Mouse (Mus musculus) stomach, postnatal 0 days (tissue): ENCODE data around the gene Camkmt. TPM values are rescaled to one million over a fixed set of nuclear protein-coding genes. Genes with fewer than 3 reads are reported as not detected.

Source experiments
- ATAC-seq: fragments of 200-750 bp; cut with Nextera tagmentation; 2 replicates; pipeline ENCODE4 v1.8.0; 2017; ENCODE audit not compliant: low FRiP score, low TSS enrichment
- DNase-seq: peaks from one replicate; pipeline ENCODE4 v3.0.0-alpha.2; 2016; ENCODE audit warnings: low spot score
- H3K27ac ChIP-seq: fragments of 300-500 bp; sonication (generic); replicated peaks from 2 replicates; pipeline ENCODE4 v1.5.1; 2014; ENCODE audit warnings: mild to moderate bottlenecking, control low read depth
- H3K27me3 ChIP-seq: fragments of 300-500 bp; sonication (generic); 2 replicates; pipeline ENCODE4 v1.6.1; 2014; ENCODE audit warnings: low read length; ENCODE audit not compliant: control insufficient read depth, insufficient read depth
- H3K36me3 ChIP-seq: fragments of 300-500 bp; sonication (generic); 2 replicates; pipeline ENCODE4 v1.6.1; 2014; ENCODE audit warnings: low read length, mixed read lengths; ENCODE audit not compliant: control insufficient read depth, insufficient read depth
- H3K4me1 ChIP-seq: fragments of 300-500 bp; sonication (generic); replicated peaks from 2 replicates; pipeline ENCODE4 v1.6.1; 2014; ENCODE audit warnings: antibody characterized with exemption; ENCODE audit not compliant: control insufficient read depth, insufficient read depth
- H3K4me2 ChIP-seq: fragments of 300-500 bp; sonication (generic); replicated peaks from 2 replicates; pipeline ENCODE4 v1.6.1; 2014; ENCODE audit warnings: low read depth, mild to moderate bottlenecking, control low read depth, moderate library complexity
- H3K4me3 ChIP-seq: fragments of 300-500 bp; sonication (generic); 2 replicates; pipeline ENCODE4 v1.5.1; 2014; ENCODE audit warnings: low read depth, low read length, control low read depth
- H3K9ac ChIP-seq: fragments of 300-500 bp; sonication (generic); 2 replicates; pipeline ENCODE4 v1.6.1; 2014; ENCODE audit warnings: mild to moderate bottlenecking, low read length, control low read depth, mixed read lengths
- H3K9me3 ChIP-seq: fragments of 300-500 bp; sonication (generic); 2 replicates; pipeline ENCODE4 v1.6.1; 2016; ENCODE audit warnings: low read length; ENCODE audit not compliant: control insufficient read depth
- CTCF ChIP-seq: IDR thresholded peaks from 2 replicates; pipeline ENCODE4 v1.5.1; 2016; ENCODE audit warnings: antibody characterized with exemption, low read depth, mild to moderate bottlenecking, moderate library complexity
- EP300 ChIP-seq: optimal IDR thresholded peaks from 2 replicates; pipeline ENCODE3; 2016; ENCODE audit warnings: antibody characterized with exemption
- WGBS: fragments of 180-500 bp; shearing (Covaris S2); extraction: QIAGEN DNeasy Blood & Tissue Kit; methylation state at CpG from one replicate; pipeline ENCODE4 v1.1.7; 2014; 5-methylcytosine and 5-hydroxymethylcytosine counted together
- polyA plus RNA-seq: library from polyadenylated mRNA; unstranded; fragments of >200 nt; fragmentation: Nextera tagmentation; extraction: Ambion mirVana; gene quantifications from 2 replicates; pipeline ENCODE4 v1.2.1, GENCODE M21; 2015

Camkmt gene
- polyA plus RNA-seq, 1 experiment from 2014 or later: 8.3 TPM

DNA sequence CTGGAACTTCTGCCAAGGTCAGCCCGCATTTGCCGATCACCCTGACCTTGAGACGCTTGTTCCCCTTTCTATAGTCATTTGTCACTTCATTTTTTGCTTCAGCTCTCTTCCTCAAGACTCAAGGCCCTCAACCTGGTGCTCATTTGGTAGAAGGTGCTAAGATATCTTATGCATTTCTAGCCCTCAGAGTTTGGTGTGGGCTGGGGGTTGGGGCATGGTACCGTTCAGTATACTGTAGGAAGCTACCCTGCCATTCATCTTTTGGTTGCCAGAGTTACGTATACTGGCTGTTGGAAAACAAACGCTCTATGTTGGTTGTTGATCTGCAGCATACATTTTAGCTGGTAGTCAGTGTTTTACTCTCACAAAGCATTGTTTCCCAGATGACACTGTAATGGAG is 53.8 kb downstream of the Camkmt start:
- H3K4me3 ChIP-seq: no peak overlapping the region
- no peaks in the 10 kb centered on the region for H3K4me1 ChIP-seq
- no peak for DNase-seq
- no peaks in the 10 kb centered on the region for H3K27me3 ChIP-seq
- H3K27ac ChIP-seq: no peak overlapping the region
- no peak for ATAC-seq
- H3K36me3 ChIP-seq: no peaks in the 10 kb centered on the region
- H3K9ac ChIP-seq: no peak overlapping the region
- no peak overlapping the region for H3K4me2 ChIP-seq
- TF ChIP-seq CTCF (no peak), EP300 (no peak)
- 81% methylated on average over 6 of the region's 6 CpGs for WGBS
- no peaks in the 10 kb centered on the region for H3K9me3 ChIP-seq

DNA sequence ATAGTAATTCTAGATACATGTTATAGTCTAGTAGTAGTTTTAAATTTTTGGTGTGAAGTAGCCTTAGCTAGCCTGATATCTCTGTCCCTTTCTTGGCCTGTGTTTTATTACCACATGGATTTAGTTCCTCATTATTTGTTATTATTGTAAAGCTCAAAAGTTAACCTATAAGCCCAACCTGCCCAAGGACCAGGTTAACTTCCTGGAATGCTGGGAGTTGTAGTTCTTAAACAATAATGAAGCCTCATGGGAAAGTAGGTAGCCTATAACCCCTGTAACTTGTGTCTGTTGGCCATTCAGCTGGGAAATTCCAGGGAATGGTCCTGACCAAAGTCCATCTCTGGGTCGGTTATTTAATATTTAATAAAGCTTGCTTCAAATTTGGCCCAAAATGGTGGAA is 58.0 kb downstream of the Camkmt start:
- Histone ChIP-seq H3K27ac (no peak overlapping the region), H3K9ac (no peak overlapping the region), H3K36me3 (no peaks in the 10 kb centered on the region), H3K4me3 (no peak overlapping the region), H3K4me2 (no peak overlapping the region), H3K27me3 (no peaks in the 10 kb centered on the region), H3K4me1 (no peaks in the 10 kb centered on the region), H3K9me3 (no peaks in the 10 kb centered on the region)
- WGBS: 78% methylated on average over 1 of the region's 1 CpGs
- TF ChIP-seq EP300 (no peak), CTCF (no peak)
- DNase-seq (no peak), ATAC-seq (no peak)

DNA sequence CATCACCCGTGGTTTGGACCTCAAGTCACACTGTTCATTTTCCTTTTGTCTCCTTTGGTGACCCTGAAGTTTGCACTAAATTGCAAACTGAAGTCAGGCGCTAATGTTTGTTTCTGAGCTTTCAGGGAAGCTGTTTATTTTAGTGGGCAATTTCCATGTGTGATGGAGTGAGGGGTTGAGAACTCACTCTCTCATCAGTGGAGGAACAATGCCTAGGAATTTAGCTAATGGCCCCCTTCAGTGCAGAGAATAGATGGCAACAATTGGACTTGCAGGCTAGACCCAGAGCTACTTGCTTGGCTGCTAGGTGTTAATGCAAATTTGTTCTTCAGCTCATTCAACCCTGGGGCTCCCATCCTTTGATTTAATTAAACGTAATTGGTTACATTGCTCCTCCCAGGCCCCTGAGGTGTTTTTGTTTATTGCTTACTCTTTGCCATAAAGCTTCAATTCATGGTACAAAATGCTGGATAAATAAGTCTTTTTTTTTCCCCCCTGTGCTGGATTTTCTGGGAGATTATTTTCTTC is 58.9 kb downstream of the Camkmt start:
- Histone ChIP-seq H3K27ac (no peak overlapping the region), H3K36me3 (no peaks in the 10 kb centered on the region), H3K4me2 (no peak overlapping the region), H3K4me1 (no peaks in the 10 kb centered on the region), H3K9me3 (no peaks in the 10 kb centered on the region), H3K9ac (no peak overlapping the region), H3K27me3 (no peaks in the 10 kb centered on the region), H3K4me3 (no peak overlapping the region)
- ATAC-seq: no peak
- no peak for TF ChIP-seq CTCF
- TF ChIP-seq EP300: no peak
- 28% methylated on average over 3 of the region's 3 CpGs for WGBS
- DNase-seq: no peak

DNA sequence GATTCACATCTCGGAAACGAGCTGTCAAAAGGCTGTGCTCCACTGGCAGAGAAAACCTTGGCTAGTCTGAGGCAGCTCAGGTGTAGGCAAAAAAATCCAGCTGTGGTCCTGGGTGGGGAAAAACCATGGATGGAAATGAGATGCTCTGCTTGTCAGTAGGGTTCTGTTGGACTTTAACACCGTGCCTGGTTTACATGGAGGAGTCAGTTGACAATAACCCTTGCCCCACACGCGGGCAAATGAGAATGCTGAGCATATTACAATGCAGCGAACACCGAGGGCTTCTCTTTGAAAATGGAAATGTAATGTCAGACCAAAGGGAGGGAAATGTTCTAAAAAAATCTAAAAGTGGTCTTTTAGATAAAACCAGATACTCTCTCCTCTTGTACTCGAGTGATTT is 60.9 kb downstream of the Camkmt start:
- no peak for DNase-seq
- no peaks in the 10 kb centered on the region for H3K27me3 ChIP-seq
- no peak overlapping the region for H3K4me2 ChIP-seq
- H3K9ac ChIP-seq: no peak overlapping the region
- H3K4me1 ChIP-seq: no peaks in the 10 kb centered on the region
- no peaks in the 10 kb centered on the region for H3K36me3 ChIP-seq
- 65% methylated on average over 8 of the region's 8 CpGs for WGBS
- H3K4me3 ChIP-seq: no peak overlapping the region
- TF ChIP-seq EP300 (no peak), CTCF (no peak)
- no peak for ATAC-seq
- H3K27ac ChIP-seq: no peak overlapping the region
- H3K9me3 ChIP-seq: no peaks in the 10 kb centered on the region

DNA sequence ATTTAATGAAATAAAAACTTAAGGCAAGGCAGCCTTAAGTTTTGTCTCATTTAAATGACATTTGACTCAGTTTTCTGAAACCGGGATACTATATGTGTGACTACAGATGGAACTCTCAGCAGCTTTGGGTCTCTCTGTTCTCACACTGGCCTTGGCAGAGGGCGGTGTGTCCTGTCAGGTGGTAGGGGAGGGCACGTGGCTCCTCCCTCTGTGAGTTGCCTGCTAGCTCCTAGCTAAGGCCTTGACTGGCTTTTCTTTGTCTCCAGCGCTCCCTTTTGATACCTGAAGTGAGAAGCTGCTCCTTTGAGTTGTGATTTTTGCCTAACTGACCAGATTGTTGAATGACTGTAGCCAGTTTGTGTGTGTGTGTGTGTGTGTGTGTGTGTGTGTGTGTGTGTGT is 67.8 kb downstream of the Camkmt start:
- DNase-seq (no peak), ATAC-seq (no peak)
- no peaks in the 10 kb centered on the region for H3K4me1 ChIP-seq
- H3K36me3 ChIP-seq: no peaks in the 10 kb centered on the region
- H3K27ac ChIP-seq: no peak overlapping the region
- H3K27me3 ChIP-seq: no peaks in the 10 kb centered on the region
- no peak overlapping the region for H3K9ac ChIP-seq
- H3K4me2 ChIP-seq: no peak overlapping the region
- no peaks in the 10 kb centered on the region for H3K9me3 ChIP-seq
- H3K4me3 ChIP-seq: no peak overlapping the region
- 70% methylated on average over 4 of the region's 4 CpGs for WGBS
- TF ChIP-seq CTCF (no peak), EP300 (no peak)

DNA sequence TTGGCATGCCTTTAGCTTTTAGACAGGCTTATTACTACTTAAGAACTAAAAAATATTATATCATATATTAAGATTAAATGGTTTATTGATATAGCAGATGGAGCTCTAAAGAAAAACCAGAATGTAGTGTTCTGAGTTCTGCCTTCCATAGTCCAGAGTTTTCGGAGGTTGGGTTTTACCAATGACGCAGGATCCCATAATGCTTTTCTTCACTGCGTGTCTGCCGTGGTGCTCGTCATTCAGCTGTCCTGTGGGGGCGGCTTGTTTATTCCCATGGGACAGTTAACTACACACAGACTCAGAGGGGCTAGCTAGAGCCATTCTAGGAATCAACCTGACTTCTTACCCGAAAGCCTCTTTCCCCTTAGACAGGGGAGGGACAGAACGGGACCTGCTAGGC is 69.2 kb downstream of the Camkmt start:
- Histone ChIP-seq H3K9ac (no peak overlapping the region), H3K36me3 (no peaks in the 10 kb centered on the region), H3K9me3 (no peaks in the 10 kb centered on the region), H3K4me2 (no peak overlapping the region), H3K27ac (no peak overlapping the region), H3K4me3 (no peak overlapping the region), H3K27me3 (no peaks in the 10 kb centered on the region), H3K4me1 (no peaks in the 10 kb centered on the region)
- ATAC-seq (no peak), DNase-seq (no peak)
- WGBS: 83% methylated on average over 8 of the region's 8 CpGs
- no peak for TF ChIP-seq CTCF
- TF ChIP-seq EP300: no peak
